Mouse (Mus musculus) liver, postnatal 0 days (tissue): ENCODE measurements around the gene Rhpn2. TPM values are rescaled to one million over a fixed set of nuclear protein-coding genes. Genes with fewer than 3 reads are reported as not detected.

ENCODE experiments used
- ATAC-seq: fragments of 200-750 bp; cut with Nextera tagmentation; 2 replicates; pipeline ENCODE4 v1.8.0; 2017; ENCODE audit warnings: mild to moderate bottlenecking, moderate library complexity
- DNase-seq: peaks from one replicate; pipeline ENCODE4 v3.0.0-alpha.2; 2016
- H3K27ac ChIP-seq: fragments of 300-500 bp; sonication (generic); 2 replicates; pipeline ENCODE4 v1.5.1; 2014; ENCODE audit warnings: antibody characterized with exemption, moderate library complexity, mild to moderate bottlenecking, low read depth
- H3K27me3 ChIP-seq: fragments of 300-500 bp; sonication (generic); 2 replicates; pipeline ENCODE4 v1.6.1; 2014; ENCODE audit warnings: low read length, control low read depth, mixed read lengths; ENCODE audit not compliant: insufficient read depth
- H3K36me3 ChIP-seq: fragments of 300-500 bp; sonication (generic); replicated peaks from 2 replicates; pipeline ENCODE4 v1.6.1; 2014; ENCODE audit warnings: mild to moderate bottlenecking, control low read depth, low read length, moderate library complexity, mixed read lengths; ENCODE audit not compliant: insufficient read depth
- H3K4me1 ChIP-seq: fragments of 300-500 bp; sonication (generic); 2 replicates; pipeline ENCODE4 v1.6.1; 2014; ENCODE audit warnings: antibody characterized with exemption, mild to moderate bottlenecking, control low read depth; ENCODE audit not compliant: insufficient read depth
- H3K4me2 ChIP-seq: fragments of 300-500 bp; sonication (generic); 2 replicates; pipeline ENCODE4 v1.6.1; 2014; ENCODE audit warnings: low read depth, mild to moderate bottlenecking, low read length, moderate library complexity, mixed read lengths
- H3K4me3 ChIP-seq: fragments of 300-500 bp; sonication (generic); 2 replicates; pipeline ENCODE4 v1.5.1; 2014; ENCODE audit warnings: low read depth, low read length
- H3K9ac ChIP-seq: fragments of 300-500 bp; sonication (generic); replicated peaks from 2 replicates; pipeline ENCODE4 v1.6.1; 2014; ENCODE audit warnings: mild to moderate bottlenecking, moderate library complexity
- H3K9me3 ChIP-seq: fragments of 300-500 bp; sonication (generic); 2 replicates; pipeline ENCODE4 v1.6.1; 2016; ENCODE audit warnings: mild to moderate bottlenecking, control low read depth, low read length, mixed read lengths
- CTCF ChIP-seq: sonication (generic); IDR thresholded peaks from 2 replicates; pipeline ENCODE4 v1.5.1; 2016; ENCODE audit warnings: antibody characterized with exemption, low read depth
- EP300 ChIP-seq: IDR thresholded peaks from 2 replicates; pipeline ENCODE4 v1.6.1; 2016; ENCODE audit warnings: antibody characterized with exemption, low read depth, mild to moderate bottlenecking
- WGBS: fragments of 180-500 bp; shearing (Covaris S2); extraction: QIAGEN DNeasy Blood & Tissue Kit; methylation state at CpG from one replicate; pipeline ENCODE4 v1.1.7; 2014; ENCODE audit not compliant: insufficient replicate concordance; 5-methylcytosine and 5-hydroxymethylcytosine counted together
- polyA plus RNA-seq: library from polyadenylated mRNA; unstranded; fragments of >200 nt; fragmentation: Nextera tagmentation; extraction: Ambion mirVana; gene quantifications from 2 replicates; pipeline ENCODE4 v1.2.1, GENCODE M21; 2015

Rhpn2 gene
- polyA plus RNA-seq, 1 experiment from 2014 or later = 8.1 TPM

- Histone ChIP-seq H3K36me3 (peaks cover 35% of the 10 kb centered on the region), H3K27me3 (no peaks in the 10 kb centered on the region), H3K9me3 (no peaks in the 10 kb centered on the region), H3K4me1 (peaks cover 19% of the 10 kb centered on the region), H3K27ac (peak within 1 kb of the TSS; percentile 65), H3K9ac (peak within 1 kb of the TSS; percentile 79), H3K4me2 (peak within 1 kb of the TSS; percentile 83), H3K4me3 (peak within 1 kb of the TSS; percentile 89)
- TF ChIP-seq EP300 (peak; percentile 67), CTCF (no peak)
- WGBS = under 1% methylated on average over 28 of the region's 28 CpGs
- ATAC-seq (peak; percentile 96), DNase-seq (peak; percentile 93)
These were observed 62.7 kb downstream of the Rhpn2 start, which contains the start of the genes Faap24 and Cep89 for GRCm38 (mm10) chr7:35396542-35397168. TSS of gene Faap24 (minus strand) at chr7:35396836. TSS of gene Cep89 (plus strand) at chr7:35397035.

GRCm38 (mm10) chr7:35401169-35401568 lies 67.2 kb downstream of the Rhpn2 start:
- 81% methylated on average over 4 of the region's 4 CpGs for WGBS
- ATAC-seq (no peak), DNase-seq (no peak)
- Histone ChIP-seq H3K27ac (no peak overlapping the region), H3K4me2 (no peak overlapping the region), H3K4me3 (no peak overlapping the region), H3K36me3 (peaks cover 45% of the 10 kb centered on the region), H3K9me3 (no peaks in the 10 kb centered on the region), H3K4me1 (peaks cover 10% of the 10 kb centered on the region), H3K9ac (no peak overlapping the region), H3K27me3 (no peaks in the 10 kb centered on the region)
- TF ChIP-seq EP300 (no peak), CTCF (no peak)

- TF ChIP-seq CTCF (no peak), EP300 (no peak)
- Histone ChIP-seq H3K9ac (no peak overlapping the region), H3K9me3 (no peaks in the 10 kb centered on the region), H3K27ac (no peak overlapping the region), H3K36me3 (peaks cover 17% of the 10 kb centered on the region), H3K4me3 (no peak overlapping the region), H3K27me3 (no peaks in the 10 kb centered on the region), H3K4me1 (no peaks in the 10 kb centered on the region), H3K4me2 (no peak overlapping the region)
- no peak; the same call in 1 of the 2 replicates for ATAC-seq
- 73% methylated on average over 5 of the region's 5 CpGs for WGBS
- DNase-seq = no peak
These were observed 81.3 kb downstream of the Rhpn2 start for GRCm38 (mm10) chr7:35415226-35415625.

GRCm38 (mm10) chr7:35415801-35416653 lies 82.1 kb downstream of the Rhpn2 start:
- peak overlapping the region; percentile 75 for H3K27ac ChIP-seq
- H3K4me2 ChIP-seq = no peak overlapping the region
- ATAC-seq (peak; percentile 41; the same call in 1 of the 2 replicates), DNase-seq (no peak)
- no peaks in the 10 kb centered on the region for H3K4me1 ChIP-seq
- peaks cover 20% of the 10 kb centered on the region for H3K36me3 ChIP-seq
- no peak for TF ChIP-seq CTCF
- no peak for TF ChIP-seq EP300
- WGBS = 73% methylated on average over 9 of the region's 9 CpGs
- no peak overlapping the region for H3K4me3 ChIP-seq
- no peaks in the 10 kb centered on the region for H3K27me3 ChIP-seq
- H3K9me3 ChIP-seq = no peaks in the 10 kb centered on the region
- no peak overlapping the region for H3K9ac ChIP-seq

- no peaks in the 10 kb centered on the region for H3K4me1 ChIP-seq
- no peaks in the 10 kb centered on the region for H3K9me3 ChIP-seq
- DNase-seq (no peak), ATAC-seq (peak; percentile 21; the same call in 1 of the 2 replicates)
- H3K36me3 ChIP-seq = peaks cover 25% of the 10 kb centered on the region
- H3K4me2 ChIP-seq = no peak overlapping the region
- no peak for TF ChIP-seq EP300
- TF ChIP-seq CTCF = no peak
- peak overlapping the region; percentile 75; the same call in 1 of the 2 replicates for H3K27ac ChIP-seq
- no peaks in the 10 kb centered on the region for H3K27me3 ChIP-seq
- H3K4me3 ChIP-seq = no peak overlapping the region
- no peak overlapping the region for H3K9ac ChIP-seq
- WGBS = 76% methylated on average over 5 of the region's 5 CpGs
These were observed 82.6 kb downstream of the Rhpn2 start for GRCm38 (mm10) chr7:35416654-35416948.

GRCm38 (mm10) chr7:35423071-35423470 lies 89.1 kb downstream of the Rhpn2 start:
- H3K36me3 ChIP-seq = peaks cover 37% of the 10 kb centered on the region
- WGBS = 72% methylated on average over 10 of the region's 10 CpGs

More at GRCm38 (mm10) chr7:35423071-35423470, 89.1 kb downstream of the Rhpn2 start:
- Histone ChIP-seq H3K27me3 (no peaks in the 10 kb centered on the region), H3K4me1 (no peaks in the 10 kb centered on the region), H3K4me3 (no peak overlapping the region), H3K9ac (no peak overlapping the region), H3K4me2 (no peak overlapping the region), H3K27ac (no peak overlapping the region), H3K9me3 (no peaks in the 10 kb centered on the region)
- TF ChIP-seq CTCF (no peak), EP300 (no peak)
- DNase-seq (no peak), ATAC-seq (no peak)
